Mouse (Mus musculus) brain, adult 2 months (tissue): ENCODE results near the gene Kirrel.
A peak's percentile ranks its signal among the peaks of the same experiment; 100 is the strongest.

Experiments
- DNase-seq: peaks from one replicate; pipeline ENCODE4 v3.0.0; 2011; ENCODE audit warnings: low read depth, low spot score

The Kirrel gene

DNA sequence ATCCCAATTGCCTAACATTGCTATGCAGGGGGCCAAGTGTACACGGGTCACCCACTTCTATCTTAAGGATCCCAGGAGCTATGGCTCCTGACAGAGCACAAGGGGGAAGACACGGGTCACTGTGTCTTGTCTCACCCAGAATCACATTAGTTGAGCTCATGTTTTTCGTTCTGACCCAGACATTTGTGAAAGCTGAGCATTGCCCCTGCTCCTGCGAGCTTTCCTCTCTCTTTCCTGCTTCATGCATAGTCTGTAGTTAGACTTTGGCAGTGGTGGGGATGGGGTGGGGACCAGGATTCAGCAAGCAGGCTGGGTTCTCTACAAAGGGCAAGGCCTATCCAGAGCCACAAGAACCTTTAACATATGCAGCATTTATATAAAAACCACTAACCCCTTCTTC lies 94.8 kb downstream of the Kirrel start:
- no peak for DNase-seq

DNA sequence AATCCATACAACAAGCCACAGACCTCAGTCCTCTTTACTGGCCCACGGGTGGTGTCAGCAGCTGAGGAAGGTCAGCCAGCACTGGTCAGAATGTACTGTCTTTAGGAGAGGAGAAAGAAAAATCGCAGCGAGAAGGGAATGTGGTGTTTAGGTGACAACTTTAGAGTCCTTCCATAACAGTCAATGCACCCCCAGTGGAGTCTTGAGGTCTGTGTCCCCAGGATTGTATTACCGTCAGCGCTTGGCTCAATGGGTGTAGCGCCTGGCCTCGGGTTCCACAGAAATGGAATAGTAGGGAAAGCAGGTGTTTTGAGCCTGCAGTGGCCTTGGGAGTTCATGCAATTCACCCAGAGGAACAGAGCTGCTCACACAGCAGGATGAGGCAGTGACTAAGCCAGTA lies 95.2 kb downstream of the Kirrel start:
- DNase-seq, result no peak

- no peak for DNase-seq
These were observed 96.9 kb downstream of the Kirrel start for GRCm38 (mm10) chr3:87077681-87078080.

DNA sequence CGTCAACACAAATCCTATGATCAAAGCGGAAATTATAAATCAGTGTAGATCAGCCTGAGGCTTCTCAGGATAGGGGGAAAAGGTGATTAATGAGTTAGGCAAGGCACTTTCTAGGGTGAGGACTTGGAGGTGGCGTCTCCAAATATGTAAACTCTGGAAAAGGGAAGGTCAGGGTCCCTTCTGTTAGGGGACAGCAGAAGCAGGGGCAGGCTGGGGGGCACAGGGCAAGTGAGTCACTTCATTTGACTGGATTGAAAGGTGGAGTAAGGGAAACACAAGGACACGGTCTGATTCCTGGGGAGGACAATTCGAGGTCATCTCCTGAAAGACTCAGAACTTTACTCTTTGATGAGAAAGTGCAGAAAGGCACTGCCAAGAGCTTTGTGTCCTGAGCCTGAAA lies 97.6 kb downstream of the Kirrel start:
- DNase-seq, result no peak

GRCm38 (mm10) chr3:87076161-87076560 lies 98.4 kb downstream of the Kirrel start:
- DNase-seq, result no peak

- DNase-seq, result peak; percentile 46
These were observed 101.7 kb downstream of the Kirrel start for GRCm38 (mm10) chr3:87072612-87073515.

- DNase-seq, result no peak
These were observed 102.4 kb downstream of the Kirrel start for GRCm38 (mm10) chr3:87072191-87072590.

DNA sequence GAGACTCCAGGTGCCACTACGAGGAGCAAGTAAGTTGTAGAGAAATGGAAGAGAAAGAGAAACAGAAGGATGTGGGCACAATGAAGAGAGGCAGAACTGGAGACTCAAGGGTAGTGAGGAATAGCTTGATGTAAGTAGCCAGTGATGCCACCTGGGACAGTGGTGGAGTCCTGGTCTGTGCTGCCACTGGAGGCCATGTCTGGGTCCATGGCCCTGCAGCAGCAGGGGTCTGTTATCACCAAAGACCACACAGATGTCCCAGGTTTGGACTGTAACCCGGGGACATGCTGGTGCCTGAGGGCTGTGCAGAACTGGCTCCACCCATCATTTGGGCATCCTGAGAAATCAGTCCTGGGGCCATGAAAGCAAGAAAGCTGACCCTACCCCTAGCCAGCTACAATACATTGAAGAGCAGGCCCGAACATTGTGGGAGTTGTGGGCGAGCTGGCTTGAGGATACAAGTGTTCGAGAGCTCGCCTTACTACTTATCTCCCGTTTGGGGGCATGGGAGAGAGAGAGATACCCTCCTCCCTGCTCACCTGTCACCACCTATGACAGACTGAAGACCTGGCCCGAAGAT lies 107.1 kb downstream of the Kirrel start:
- DNase-seq, result no peak

- DNase-seq, result no peak
These were observed 120.6 kb downstream of the Kirrel start for GRCm38 (mm10) chr3:87053939-87054338.

DNA sequence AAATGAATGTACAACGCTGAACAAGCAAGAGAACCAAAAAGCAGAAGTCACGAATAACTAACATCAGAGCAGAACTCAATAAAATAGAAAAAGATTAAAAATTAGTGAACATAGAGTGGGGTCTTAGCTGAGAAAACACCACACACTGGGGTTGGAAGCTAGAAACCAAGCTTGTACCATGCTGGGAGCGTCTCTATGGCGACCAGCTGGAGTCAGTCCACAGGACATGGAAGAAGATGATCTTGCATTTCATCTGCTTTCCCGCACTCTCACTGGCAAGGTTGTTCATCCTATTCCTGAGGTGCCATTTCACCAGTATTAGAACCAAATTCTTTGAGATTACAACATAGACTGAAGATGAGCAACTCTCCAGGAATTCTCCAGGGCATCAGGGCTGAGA lies 126.7 kb downstream of the Kirrel start:
- no peak for DNase-seq

DNA sequence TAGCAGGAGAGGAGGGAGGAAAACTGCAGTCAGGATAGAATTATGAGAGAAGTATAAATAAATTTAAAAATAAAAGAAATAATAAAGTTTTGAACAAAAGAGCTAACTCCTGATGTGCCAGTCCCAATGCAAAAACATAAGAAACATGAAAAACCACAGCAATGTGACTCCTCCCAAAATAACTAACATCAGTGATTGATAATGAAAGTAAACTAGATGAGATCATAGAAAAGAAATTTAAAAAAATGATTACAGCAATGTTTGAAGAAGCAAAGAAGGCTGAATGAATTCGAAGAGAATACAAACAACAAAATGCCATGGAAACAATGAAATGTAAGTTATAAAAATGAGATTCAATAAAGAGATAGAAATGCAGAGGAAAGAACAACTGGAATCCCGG lies 132.8 kb downstream of the Kirrel start:
- DNase-seq, result no peak

GRCm38 (mm10) chr3:87038500-87038899 lies 136.0 kb downstream of the Kirrel start:
- DNase-seq, result no peak

GRCm38 (mm10) chr3:87034061-87034460 lies 140.5 kb downstream of the Kirrel start:
- no peak for DNase-seq

DNA sequence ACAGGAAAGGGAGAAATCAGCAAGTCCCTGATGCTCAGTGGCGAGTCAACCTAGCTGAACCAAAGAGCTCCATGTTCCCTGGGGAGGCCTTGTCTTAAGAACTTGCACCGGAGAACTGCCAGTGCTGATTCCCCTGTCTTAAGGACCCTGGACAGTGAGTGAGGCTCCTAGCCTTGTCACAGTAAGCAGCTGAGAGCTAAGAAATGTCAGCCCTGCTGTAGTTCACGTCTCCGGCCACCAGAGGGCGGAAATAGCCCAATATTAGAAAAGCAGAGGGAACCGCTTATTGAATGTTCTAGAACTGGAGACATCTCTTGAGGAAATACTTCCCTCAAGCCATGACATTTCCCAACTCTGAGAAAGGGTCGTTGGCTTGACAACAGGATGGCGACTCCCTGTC lies 141.2 kb downstream of the Kirrel start:
- DNase-seq, result peak; percentile 76

GRCm38 (mm10) chr3:87030855-87031254 lies 143.7 kb downstream of the Kirrel start:
- DNase-seq, result peak; percentile 78
